Mouse (Mus musculus) cortical plate, adult 2 months (tissue): ENCODE measurements at regions not wholly inside any gene's neighbourhood (a gene's known extent, or its start where the extent isn't known, plus 50 kb on each side); places are given as distances from the start of the nearest gene placed in this dataset.

Source experiments
- H3K27ac ChIP-seq: fragments of 200-500 bp; 2 replicates; pipeline ENCODE4 v1.5.1; 2012; ENCODE audit warnings: low read length, control low read depth, inconsistent platforms; ENCODE audit not compliant: insufficient read depth
- H3K4me1 ChIP-seq: fragments of 200-500 bp; 2 replicates; pipeline ENCODE4 v1.6.1; 2011; ENCODE audit warnings: low read length; ENCODE audit not compliant: control insufficient read depth, insufficient read depth
- H3K4me3 ChIP-seq: fragments of 200-500 bp; 2 replicates; pipeline ENCODE4 v1.5.1; 2011; ENCODE audit warnings: mild to moderate bottlenecking, low read length, control low read depth; ENCODE audit not compliant: insufficient read depth
- CTCF ChIP-seq: fragments of 200-500 bp; IDR thresholded peaks from 2 replicates; pipeline ENCODE4 v1.5.1; 2011; ENCODE audit warnings: mild to moderate bottlenecking, control low read depth, low read length; ENCODE audit not compliant: insufficient read depth; ENCODE audit errors: extremely low read depth
- POLR2A ChIP-seq: fragments of 200-500 bp; IDR thresholded peaks from 2 replicates; pipeline ENCODE4 v1.6.1; 2011; ENCODE audit warnings: mild to moderate bottlenecking, low read length, control low read depth; ENCODE audit not compliant: insufficient read depth; ENCODE audit errors: extremely low read depth

DNA sequence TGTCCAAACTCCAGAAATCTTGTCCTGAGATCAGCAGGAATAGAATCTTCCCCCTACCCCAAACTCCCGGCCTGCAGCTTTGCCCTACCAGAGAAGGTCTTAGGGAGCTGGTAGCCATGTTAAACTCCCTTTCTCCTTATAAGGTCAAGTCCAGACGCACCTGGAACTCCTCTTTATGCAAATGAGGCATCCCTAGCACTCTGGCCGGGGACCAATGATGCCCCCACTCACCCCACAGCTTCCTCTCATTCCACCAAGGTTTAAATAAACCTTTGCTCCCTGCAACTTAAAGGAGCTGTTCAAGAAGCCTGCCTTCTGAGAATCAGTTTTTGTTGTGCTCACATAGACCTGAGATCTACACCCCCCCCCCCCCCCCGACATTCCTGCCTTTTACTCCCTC, 158.6 kb upstream of the Gimd1 start:
- Histone ChIP-seq H3K4me3 (no peak overlapping the region), H3K4me1 (no peaks in the 10 kb centered on the region), H3K27ac (no peak overlapping the region)
- no peak for TF ChIP-seq POLR2A
- no peak for TF ChIP-seq CTCF

DNA sequence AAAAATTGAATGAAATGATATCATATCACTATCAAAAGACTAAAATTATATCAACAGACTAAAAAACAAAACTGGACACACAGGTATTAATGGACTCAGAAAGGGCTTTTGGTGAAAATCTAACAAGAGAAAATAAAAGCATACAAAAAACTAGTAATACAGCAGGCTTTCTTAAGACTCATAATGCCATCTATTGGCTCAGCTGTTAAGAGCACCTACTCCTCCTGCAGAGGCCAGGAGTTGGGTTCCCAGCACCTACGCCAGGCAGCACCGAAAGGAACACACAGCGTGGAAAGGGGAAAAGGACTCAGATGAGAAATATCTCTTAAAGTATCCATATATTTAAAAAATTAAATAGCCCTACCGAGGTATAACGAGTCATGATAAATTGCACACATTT, 151.9 kb upstream of the Gimd1 start:
- TF ChIP-seq CTCF, result peak; percentile 35; the same call in 1 of the 2 replicates
- no peak for TF ChIP-seq POLR2A
- H3K4me1 ChIP-seq, result no peaks in the 10 kb centered on the region
- H3K4me3 ChIP-seq, result no peak overlapping the region
- no peak overlapping the region for H3K27ac ChIP-seq

DNA sequence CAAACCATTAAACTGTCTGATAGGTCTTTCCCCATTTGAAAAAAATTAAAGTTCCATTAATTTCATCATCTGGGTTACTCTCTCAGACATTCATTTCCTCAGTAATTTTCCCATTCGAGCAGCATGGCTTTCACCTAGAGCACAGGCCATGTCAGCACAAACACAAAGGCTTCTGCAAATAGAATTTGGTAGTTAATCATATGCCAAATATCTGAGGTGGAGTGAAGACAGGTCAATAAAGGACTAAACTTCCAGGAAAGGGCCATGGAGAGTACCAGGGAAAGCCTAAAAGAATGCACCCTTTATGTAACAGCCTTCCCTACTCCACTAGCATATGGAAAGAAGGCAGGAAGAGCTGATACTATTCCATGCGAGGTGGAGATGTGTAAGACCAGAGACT, 150.3 kb upstream of the Gimd1 start:
- TF ChIP-seq CTCF, result no peak
- no peak for TF ChIP-seq POLR2A
- Histone ChIP-seq H3K4me1 (no peaks in the 10 kb centered on the region), H3K4me3 (no peak overlapping the region), H3K27ac (no peak overlapping the region)

DNA sequence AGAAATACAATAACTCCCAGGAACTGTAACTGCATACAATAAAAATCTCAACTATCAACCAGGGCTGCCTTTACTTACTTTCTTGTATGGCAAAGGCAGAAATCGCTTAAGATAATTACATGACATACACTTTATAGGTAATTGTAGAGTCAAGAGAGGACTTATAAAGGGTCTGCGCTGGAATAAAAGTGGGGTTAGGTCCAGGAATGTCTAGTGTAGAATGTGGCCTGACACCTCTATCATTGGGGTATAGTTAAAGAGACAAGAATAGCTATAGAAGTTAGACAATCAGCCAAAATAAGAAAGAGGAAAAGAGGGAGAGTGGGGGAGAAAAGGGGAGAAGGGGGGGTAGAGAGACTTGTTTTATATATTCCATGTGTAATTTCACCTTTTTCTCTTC, 144.8 kb upstream of the Gimd1 start:
- TF ChIP-seq CTCF, result no peak
- TF ChIP-seq POLR2A, result no peak
- no peak overlapping the region for H3K4me3 ChIP-seq
- no peak overlapping the region for H3K27ac ChIP-seq
- H3K4me1 ChIP-seq, result no peaks in the 10 kb centered on the region

DNA sequence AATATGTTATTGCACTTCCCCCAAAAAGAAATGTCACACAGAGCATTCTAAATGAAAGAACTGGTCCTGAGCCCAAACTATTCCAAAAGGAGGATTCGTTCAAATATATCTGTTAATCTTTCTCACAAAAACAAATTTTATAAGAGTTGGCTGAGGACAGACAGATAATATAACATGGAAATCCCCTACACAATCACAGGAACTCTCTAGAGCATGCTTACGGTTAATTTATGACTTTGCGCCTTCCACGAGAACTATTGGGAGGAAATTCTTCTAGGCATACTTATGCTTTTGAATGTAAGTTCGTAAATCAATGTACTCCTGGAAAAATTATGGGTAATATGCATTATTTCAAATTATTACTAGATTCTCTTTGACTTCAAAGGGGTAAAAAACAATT, 144.1 kb upstream of the Gimd1 start:
- no peak overlapping the region for H3K4me3 ChIP-seq
- no peak for TF ChIP-seq POLR2A
- TF ChIP-seq CTCF, result no peak
- no peaks in the 10 kb centered on the region for H3K4me1 ChIP-seq
- no peak overlapping the region for H3K27ac ChIP-seq

DNA sequence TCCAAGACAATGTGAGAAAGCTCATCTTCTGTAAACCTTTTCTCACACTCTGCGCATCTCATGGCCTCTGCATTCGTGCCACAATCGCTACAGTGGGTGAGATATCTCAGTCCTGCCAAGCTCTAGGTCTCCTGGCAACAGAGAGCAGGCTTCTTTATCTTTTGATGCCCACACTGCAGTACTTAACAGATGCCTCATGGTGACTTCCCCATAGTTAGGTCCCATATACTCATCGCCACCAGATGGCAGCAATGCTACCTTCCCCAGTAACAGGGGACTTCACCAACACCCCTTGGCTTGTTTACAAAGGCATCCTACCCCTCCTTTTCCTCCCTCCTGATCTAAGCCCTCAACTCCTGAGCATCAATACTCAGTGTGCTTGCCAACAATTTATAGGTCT, 123.5 kb upstream of the Gimd1 start:
- H3K4me1 ChIP-seq, result no peaks in the 10 kb centered on the region
- TF ChIP-seq CTCF, result peak; percentile 51
- TF ChIP-seq POLR2A, result no peak
- no peak overlapping the region for H3K4me3 ChIP-seq
- H3K27ac ChIP-seq, result no peak overlapping the region

DNA sequence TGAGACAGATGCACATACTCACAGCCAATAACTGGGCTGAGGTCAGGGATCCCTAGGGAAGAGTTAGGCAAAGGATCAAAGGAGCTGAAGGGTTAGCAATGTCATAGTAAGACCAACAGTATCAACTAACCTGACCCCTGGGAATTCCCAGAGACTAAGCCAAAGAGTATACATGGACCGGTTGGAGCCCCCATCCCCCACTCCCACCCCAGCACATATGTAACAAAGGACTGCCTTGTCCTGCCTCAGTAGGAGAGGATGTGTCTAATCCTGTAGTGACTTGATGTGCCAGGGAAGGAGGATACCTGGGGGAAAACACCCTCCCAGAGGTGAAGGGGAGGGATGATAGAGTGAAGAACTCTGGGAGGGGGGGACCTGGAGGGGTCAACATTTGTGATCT, 119.4 kb upstream of the Gimd1 start:
- H3K27ac ChIP-seq, result no peak overlapping the region
- no peak overlapping the region for H3K4me3 ChIP-seq
- H3K4me1 ChIP-seq, result no peaks in the 10 kb centered on the region
- TF ChIP-seq POLR2A, result no peak
- TF ChIP-seq CTCF, result no peak

DNA sequence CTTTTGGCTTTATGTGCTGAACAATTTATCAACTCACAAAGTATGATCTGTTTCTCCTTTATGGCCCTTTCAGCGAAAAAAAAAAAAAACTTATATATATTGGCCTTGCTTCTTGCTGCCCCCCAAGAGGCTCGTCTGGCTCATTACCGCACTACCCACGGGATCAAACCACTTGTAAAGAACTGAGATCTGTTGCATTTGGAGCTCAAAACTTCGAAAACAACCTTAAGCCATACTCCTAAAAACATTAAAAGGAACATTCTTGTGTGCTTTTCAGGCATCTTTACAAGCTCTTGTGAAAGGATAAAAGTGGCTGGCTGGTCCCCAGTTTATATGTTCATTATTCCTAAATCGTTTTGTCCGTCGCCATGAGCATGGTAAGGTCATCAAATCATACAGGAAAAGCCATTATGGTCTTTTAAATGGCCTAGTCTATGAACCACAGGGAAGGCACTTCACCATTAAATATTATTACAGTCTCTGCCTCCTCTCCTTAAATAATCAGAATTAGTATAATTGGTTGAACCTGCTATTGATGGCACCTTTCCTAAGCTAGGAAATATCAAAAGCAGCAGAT, 117.0 kb upstream of the Gimd1 start:
- no peak for TF ChIP-seq CTCF
- TF ChIP-seq POLR2A, result no peak
- Histone ChIP-seq H3K4me3 (no peak overlapping the region), H3K27ac (no peak overlapping the region), H3K4me1 (no peaks in the 10 kb centered on the region)

DNA sequence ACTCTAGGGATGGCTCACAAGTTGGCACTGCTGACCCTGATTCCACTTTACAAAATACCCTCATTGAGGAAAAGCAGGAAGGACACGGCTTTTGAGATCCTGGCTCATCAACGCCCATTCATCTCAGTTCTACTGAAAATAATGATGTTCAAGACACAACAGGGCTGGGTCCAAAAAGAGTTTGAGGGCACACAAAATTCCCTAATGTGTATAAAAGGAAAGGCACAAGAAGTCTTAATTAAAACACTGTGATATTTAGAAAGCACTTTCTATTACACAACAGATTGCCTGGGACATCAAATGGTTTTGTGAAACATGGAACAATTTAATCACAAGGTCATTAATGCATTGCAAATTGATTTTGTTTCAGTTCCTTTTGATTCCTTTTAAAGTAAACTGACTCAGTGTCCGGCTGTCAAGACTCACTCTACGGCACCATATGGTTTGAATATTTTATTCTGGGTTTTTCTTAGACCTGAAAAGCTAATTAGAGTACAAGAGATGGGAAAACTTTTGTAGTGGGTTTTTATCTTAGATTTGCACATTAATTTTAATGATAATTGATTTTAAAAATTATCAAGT, 96.2 kb upstream of the Gimd1 start:
- H3K27ac ChIP-seq, result no peak overlapping the region
- TF ChIP-seq POLR2A (no peak), CTCF (no peak)
- no peak overlapping the region for H3K4me3 ChIP-seq
- H3K4me1 ChIP-seq, result no peaks in the 10 kb centered on the region

DNA sequence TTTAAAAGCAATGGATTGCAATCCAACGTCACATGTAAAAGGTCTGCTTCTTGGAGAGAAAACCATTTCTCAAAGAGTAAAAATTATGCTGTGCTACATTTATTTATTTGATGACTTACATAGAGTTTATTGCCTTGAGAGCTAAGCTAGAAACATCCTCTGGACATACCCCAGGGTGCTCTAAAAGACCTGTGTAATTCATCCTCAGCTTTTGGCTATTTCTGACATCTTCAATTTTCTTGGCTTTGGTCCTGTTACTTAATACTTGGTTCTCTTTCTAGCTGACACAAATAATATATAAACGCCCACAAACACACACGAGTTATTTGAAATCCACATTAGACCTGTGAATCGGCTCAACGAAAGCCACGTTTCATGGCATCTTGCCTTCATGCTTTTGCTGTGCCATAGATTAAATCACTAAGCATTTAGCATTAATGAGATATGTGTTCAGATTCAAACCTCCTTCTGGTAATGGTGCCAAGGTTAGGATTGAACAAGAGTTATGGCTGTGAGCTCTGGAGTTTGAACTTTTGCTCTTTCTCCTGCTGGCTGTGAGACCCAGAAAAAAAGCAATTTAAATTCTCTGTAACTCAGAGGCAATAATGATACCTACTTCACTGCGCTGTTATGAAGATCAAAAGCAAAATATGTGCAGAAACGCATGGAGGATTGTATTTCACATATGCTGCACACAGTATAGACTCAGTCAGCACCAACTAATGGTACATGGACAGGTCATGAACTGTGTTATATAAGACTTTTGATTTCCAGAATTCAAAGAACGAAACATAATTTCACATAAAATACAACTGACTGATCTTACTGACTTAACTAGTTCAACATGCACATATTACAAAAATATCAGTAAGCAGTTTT, 89.6 kb upstream of the Gimd1 start:
- H3K4me3 ChIP-seq, result no peak overlapping the region
- no peaks in the 10 kb centered on the region for H3K4me1 ChIP-seq
- TF ChIP-seq POLR2A (no peak), CTCF (no peak)
- H3K27ac ChIP-seq, result no peak overlapping the region
